Mouse (Mus musculus): ENCODE data around the gene Chac1. TPM values are rescaled to one million over a fixed set of nuclear protein-coding genes. Genes with fewer than 3 reads are reported as not detected.
A peak's percentile ranks its signal among the peaks of the same experiment; 100 is the strongest.

Chac1 gene
- polyA plus RNA-seq, 1 experiment: 3.1 TPM

DNA sequence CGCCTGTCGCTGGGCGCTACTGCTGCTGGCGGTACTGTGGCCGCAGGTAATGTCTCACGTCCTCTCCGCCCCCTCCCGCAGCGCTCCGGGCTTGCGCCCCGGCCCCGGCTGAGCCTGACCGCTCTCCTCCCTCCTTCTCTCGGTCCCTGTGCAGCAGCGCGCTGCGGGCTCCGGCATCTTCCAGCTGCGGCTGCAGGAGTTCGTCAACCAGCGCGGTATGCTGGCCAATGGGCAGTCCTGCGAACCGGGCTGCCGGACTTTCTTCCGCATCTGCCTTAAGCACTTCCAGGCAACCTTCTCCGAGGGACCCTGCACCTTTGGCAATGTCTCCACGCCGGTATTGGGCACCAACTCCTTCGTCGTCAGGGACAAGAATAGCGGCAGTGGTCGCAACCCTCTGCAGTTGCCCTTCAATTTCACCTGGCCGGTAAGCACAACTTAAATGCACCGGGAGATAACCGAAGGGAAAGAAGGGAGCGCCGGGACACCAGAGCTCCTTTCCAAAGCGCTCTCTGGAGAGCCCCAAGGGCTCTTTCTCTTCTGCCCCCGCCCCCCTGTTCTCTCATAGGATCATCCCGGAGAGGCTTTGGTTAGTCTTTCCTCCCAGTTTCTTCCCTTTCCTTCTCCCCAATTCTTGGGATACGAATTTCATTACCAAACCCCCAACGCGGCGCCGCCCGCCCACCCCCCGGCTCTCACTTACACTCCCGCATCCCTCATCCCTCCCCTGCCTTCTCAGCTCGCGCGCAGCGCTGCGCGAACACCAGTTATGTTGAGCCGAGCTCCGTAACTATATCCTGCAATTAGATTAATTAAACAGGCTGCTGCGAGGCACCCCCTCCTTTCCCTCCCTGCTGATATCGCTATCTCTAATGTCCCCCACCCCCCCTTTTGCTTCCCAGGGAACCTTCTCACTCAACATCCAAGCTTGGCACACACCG, 24.6 kb upstream of the Chac1 start:
- no peak for TF ChIP-seq GATA1 (IDR thresholded peaks at IDR 0.05; ENCODE audit: low read length)
- no peak for TF ChIP-seq TAL1 (IDR thresholded peaks at IDR 0.05; ENCODE audit: low read length)
- Histone ChIP-seq H3K36me3 (ENCODE audit: control insufficient read depth) (no peaks in the 10 kb centered on the region), H3K4me1 (ENCODE audit: control insufficient read depth) (peaks cover 41% of the 10 kb centered on the region)

DNA sequence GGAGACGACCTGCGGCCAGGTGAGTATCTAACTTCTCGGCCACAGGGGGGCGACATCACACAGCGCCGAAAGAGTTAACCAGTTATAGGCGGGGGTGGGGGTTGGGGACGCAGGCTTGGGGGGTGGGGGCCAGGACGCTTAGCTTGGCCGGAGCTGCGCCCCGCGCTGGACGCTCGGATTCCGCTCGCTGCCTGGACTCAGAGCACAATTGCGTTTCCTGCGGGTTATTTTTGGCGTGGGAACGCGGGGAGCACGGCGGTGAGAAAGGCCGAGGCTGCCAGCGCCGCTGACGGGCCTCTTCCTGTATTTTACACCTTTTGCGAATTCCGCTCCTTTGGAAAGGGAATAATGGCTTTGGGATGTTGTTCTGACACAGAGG, 23.9 kb upstream of the Chac1 start:
- no peak overlapping the region for H3K4me3 ChIP-seq (replicated peaks)
- H3K36me3 ChIP-seq (ENCODE audit: control insufficient read depth): no peaks in the 10 kb centered on the region
- H3K4me1 ChIP-seq (ENCODE audit: control insufficient read depth): peaks cover 35% of the 10 kb centered on the region
- TF ChIP-seq GATA1 (IDR thresholded peaks at IDR 0.05; ENCODE audit: low read length) (no peak), TAL1 (IDR thresholded peaks at IDR 0.05; ENCODE audit: low read length) (no peak)
- H3K9me3 ChIP-seq (ENCODE audit: control insufficient read depth, low read length): peaks cover 9% of the 10 kb centered on the region; the same call in 1 of the 2 replicates
- H3K27me3 ChIP-seq (ENCODE audit: control insufficient read depth): peaks cover 97% of the 10 kb centered on the region

More for the DNA sequence above, 24.6 kb upstream of the Chac1 start:
- H3K9me3 ChIP-seq (ENCODE audit: control insufficient read depth, low read length): peaks cover 9% of the 10 kb centered on the region; the same call in 1 of the 2 replicates
- H3K4me3 ChIP-seq (replicated peaks): peak overlapping the region; percentile 40
- peaks cover 97% of the 10 kb centered on the region for H3K27me3 ChIP-seq (ENCODE audit: control insufficient read depth)

DNA sequence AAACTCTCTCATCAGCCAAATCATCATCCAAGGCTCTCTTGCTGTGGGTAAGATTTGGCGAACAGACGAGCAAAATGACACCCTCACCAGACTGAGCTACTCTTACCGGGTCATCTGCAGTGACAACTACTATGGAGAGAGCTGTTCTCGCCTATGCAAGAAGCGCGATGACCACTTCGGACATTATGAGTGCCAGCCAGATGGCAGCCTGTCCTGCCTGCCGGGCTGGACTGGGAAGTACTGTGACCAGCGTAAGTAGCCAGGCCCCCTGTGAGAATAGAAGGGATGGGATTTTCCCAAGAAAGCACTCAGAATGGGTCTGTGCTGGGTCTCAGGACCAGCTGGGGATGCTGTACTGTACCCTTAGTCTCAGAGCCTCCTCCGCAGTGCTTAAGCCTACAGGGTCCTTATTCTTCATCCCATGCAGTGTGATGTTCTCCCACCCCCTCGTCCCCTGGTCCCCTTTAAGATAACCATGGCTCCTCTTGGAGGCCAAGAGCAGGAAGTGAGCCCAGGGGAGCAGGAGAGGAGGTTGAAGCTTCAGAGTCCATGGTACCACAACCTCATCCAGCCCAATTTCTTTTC, 23.0 kb upstream of the Chac1 start:
- peaks cover 94% of the 10 kb centered on the region for H3K27me3 ChIP-seq (ENCODE audit: control insufficient read depth)
- H3K9me3 ChIP-seq (ENCODE audit: control insufficient read depth, low read length): peaks cover 9% of the 10 kb centered on the region; the same call in 1 of the 2 replicates
- no peak for TF ChIP-seq TAL1 (IDR thresholded peaks at IDR 0.05; ENCODE audit: low read length)
- no peak for TF ChIP-seq GATA1 (IDR thresholded peaks at IDR 0.05; ENCODE audit: low read length)
- peaks cover 25% of the 10 kb centered on the region for H3K4me1 ChIP-seq (ENCODE audit: control insufficient read depth)
- no peaks in the 10 kb centered on the region for H3K36me3 ChIP-seq (ENCODE audit: control insufficient read depth)
- no peak overlapping the region for H3K4me3 ChIP-seq (replicated peaks)

DNA sequence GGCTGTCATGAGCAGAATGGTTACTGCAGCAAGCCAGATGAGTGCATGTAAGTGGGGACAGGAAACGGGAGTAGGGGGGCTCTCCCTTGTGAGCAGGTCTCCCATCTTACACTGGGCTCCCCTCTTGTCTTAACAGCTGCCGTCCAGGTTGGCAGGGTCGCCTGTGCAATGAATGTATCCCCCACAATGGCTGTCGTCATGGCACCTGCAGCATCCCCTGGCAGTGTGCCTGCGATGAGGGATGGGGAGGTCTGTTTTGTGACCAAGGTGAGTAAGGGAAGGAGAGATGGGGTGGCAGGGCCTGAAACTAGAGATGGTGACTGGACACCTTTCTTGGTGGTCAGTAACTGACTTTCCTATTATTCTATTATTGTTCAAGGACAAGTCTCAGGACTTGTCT, 22.5 kb upstream of the Chac1 start:
- Histone ChIP-seq H3K36me3 (ENCODE audit: control insufficient read depth) (no peaks in the 10 kb centered on the region), H3K4me1 (ENCODE audit: control insufficient read depth) (peaks cover 25% of the 10 kb centered on the region), H3K4me3 (replicated peaks) (no peak overlapping the region), H3K9me3 (ENCODE audit: control insufficient read depth, low read length) (peaks cover 9% of the 10 kb centered on the region; the same call in 1 of the 2 replicates), H3K27me3 (ENCODE audit: control insufficient read depth) (peaks cover 89% of the 10 kb centered on the region)
- TF ChIP-seq TAL1 (IDR thresholded peaks at IDR 0.05; ENCODE audit: low read length): no peak
- no peak for TF ChIP-seq GATA1 (IDR thresholded peaks at IDR 0.05; ENCODE audit: low read length)

DNA sequence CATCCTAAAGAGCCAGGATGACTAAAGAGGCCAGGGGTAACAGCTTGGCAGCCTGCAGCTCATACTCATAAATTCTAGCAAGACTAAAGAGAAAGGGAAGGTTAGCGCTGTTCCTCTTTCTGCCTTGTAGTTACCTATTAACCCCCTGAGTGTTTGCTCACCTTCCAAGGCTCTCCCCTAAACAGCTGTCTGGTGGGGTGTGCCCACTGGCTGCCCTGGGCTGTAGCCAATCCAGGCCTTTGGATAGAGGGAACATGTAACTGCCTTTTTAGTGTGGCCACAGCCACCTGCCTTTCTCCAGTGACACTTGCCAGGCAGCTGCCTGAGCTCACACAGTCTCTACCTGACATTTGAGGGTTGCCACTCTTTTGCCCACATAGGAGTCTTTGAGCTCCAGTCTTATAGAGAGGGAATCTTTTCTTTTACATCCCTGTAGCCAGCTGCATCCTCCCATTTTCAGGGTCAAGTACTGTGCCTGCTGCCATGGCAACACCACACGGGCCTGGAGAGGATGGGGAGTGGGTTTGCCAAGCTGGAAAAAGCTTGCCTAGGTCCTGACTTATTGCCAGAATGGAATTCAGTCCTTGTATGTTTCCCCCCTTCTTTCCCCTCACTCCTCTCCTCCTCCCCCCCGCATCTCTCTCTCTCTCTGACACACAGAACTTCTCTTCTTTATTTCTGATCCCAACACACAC, 21.8 kb upstream of the Chac1 start:
- Histone ChIP-seq H3K36me3 (ENCODE audit: control insufficient read depth) (no peaks in the 10 kb centered on the region), H3K4me1 (ENCODE audit: control insufficient read depth) (peaks cover 21% of the 10 kb centered on the region), H3K27me3 (ENCODE audit: control insufficient read depth) (peaks cover 81% of the 10 kb centered on the region), H3K9me3 (ENCODE audit: control insufficient read depth, low read length) (peaks cover 9% of the 10 kb centered on the region; the same call in 1 of the 2 replicates), H3K4me3 (replicated peaks) (no peak overlapping the region)
- TF ChIP-seq GATA1 (IDR thresholded peaks at IDR 0.05; ENCODE audit: low read length) (no peak), TAL1 (IDR thresholded peaks at IDR 0.05; ENCODE audit: low read length) (no peak)

DNA sequence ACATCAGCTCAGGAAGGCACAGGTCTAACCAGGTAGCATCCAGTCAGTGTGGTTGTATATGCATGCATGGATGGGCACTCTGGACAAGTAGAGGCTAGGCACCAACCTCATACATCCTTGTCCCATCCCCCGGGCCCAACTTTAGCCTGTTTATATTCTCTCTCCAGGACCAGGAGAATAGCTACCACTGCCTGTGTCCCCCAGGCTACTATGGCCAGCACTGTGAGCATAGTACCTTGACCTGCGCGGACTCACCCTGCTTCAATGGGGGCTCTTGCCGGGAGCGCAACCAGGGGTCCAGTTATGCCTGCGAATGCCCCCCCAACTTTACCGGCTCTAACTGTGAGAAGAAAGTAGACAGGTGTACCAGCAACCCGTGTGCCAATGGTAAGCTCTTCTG, 20.2 kb upstream of the Chac1 start:
- no peak overlapping the region for H3K4me3 ChIP-seq (replicated peaks)
- peaks cover 66% of the 10 kb centered on the region for H3K27me3 ChIP-seq (ENCODE audit: control insufficient read depth)
- TF ChIP-seq GATA1 (IDR thresholded peaks at IDR 0.05; ENCODE audit: low read length) (no peak), TAL1 (IDR thresholded peaks at IDR 0.05; ENCODE audit: low read length) (no peak)
- H3K4me1 ChIP-seq (ENCODE audit: control insufficient read depth): peaks cover 12% of the 10 kb centered on the region
- H3K9me3 ChIP-seq (ENCODE audit: control insufficient read depth, low read length): peaks cover 5% of the 10 kb centered on the region; the same call in 1 of the 2 replicates
- H3K36me3 ChIP-seq (ENCODE audit: control insufficient read depth): no peaks in the 10 kb centered on the region

DNA sequence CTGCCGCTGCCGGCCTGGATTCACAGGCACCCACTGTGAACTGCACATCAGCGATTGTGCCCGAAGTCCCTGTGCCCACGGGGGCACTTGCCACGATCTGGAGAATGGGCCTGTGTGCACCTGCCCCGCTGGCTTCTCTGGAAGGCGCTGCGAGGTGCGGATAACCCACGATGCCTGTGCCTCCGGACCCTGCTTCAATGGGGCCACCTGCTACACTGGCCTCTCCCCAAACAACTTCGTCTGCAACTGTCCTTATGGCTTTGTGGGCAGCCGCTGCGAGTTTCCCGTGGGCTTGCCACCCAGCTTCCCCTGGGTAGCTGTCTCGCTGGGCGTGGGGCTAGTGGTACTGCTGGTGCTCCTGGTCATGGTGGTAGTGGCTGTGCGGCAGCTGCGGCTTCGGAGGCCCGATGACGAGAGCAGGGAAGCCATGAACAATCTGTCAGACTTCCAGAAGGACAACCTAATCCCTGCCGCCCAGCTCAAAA, 18.8 kb upstream of the Chac1 start:
- peaks cover 64% of the 10 kb centered on the region for H3K27me3 ChIP-seq (ENCODE audit: control insufficient read depth)

DNA sequence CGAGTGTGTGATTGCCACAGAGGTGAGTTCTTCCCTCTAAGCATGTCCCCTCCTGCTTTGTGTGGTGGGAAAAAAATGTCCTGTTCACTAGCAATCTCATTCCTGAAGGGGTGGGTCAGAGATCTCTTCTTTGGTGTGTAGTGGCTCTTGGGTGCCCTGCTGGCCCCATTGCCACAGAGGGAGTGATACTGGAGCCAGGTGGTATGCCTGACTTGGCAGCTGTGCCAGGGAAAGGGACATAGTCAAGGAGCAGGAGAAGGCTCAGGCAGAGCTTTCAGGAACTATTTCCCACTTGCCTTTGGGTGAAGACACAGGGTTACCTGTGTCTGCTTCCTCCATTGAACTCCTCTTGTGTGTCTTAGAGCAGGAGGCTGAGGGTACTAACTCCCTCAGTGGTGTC, 16.9 kb upstream of the Chac1 start:
- peaks cover 53% of the 10 kb centered on the region for H3K27me3 ChIP-seq (ENCODE audit: control insufficient read depth)
- peaks cover 21% of the 10 kb centered on the region for H3K4me1 ChIP-seq (ENCODE audit: control insufficient read depth)
- no peaks in the 10 kb centered on the region for H3K36me3 ChIP-seq (ENCODE audit: control insufficient read depth)
- TF ChIP-seq TAL1 (IDR thresholded peaks at IDR 0.05; ENCODE audit: low read length) (no peak), GATA1 (IDR thresholded peaks at IDR 0.05; ENCODE audit: low read length) (no peak)
- no peak overlapping the region for H3K4me3 ChIP-seq (replicated peaks)
- no peaks in the 10 kb centered on the region for H3K9me3 ChIP-seq (ENCODE audit: control insufficient read depth, low read length)

More for the DNA sequence above, 18.8 kb upstream of the Chac1 start:
- no peak for TF ChIP-seq GATA1 (IDR thresholded peaks at IDR 0.05; ENCODE audit: low read length)
- TF ChIP-seq TAL1 (IDR thresholded peaks at IDR 0.05; ENCODE audit: low read length): no peak
- no peaks in the 10 kb centered on the region for H3K9me3 ChIP-seq (ENCODE audit: control insufficient read depth, low read length)
- H3K4me3 ChIP-seq (replicated peaks): no peak overlapping the region
- H3K36me3 ChIP-seq (ENCODE audit: control insufficient read depth): no peaks in the 10 kb centered on the region
- peaks cover 11% of the 10 kb centered on the region for H3K4me1 ChIP-seq (ENCODE audit: control insufficient read depth)

All from erythroblast, embryonic 14.5 days (primary cell).